Mouse (Mus musculus): ENCODE data around the gene Tshz2. TPM values are rescaled to one million over a fixed set of nuclear protein-coding genes. Genes with fewer than 3 reads are reported as not detected.
A peak's percentile ranks its signal among the peaks of the same experiment; 100 is the strongest.

Gene Tshz2
- polyA plus RNA-seq, 1 experiment from 2014 or later = 3.2 TPM

DNA sequence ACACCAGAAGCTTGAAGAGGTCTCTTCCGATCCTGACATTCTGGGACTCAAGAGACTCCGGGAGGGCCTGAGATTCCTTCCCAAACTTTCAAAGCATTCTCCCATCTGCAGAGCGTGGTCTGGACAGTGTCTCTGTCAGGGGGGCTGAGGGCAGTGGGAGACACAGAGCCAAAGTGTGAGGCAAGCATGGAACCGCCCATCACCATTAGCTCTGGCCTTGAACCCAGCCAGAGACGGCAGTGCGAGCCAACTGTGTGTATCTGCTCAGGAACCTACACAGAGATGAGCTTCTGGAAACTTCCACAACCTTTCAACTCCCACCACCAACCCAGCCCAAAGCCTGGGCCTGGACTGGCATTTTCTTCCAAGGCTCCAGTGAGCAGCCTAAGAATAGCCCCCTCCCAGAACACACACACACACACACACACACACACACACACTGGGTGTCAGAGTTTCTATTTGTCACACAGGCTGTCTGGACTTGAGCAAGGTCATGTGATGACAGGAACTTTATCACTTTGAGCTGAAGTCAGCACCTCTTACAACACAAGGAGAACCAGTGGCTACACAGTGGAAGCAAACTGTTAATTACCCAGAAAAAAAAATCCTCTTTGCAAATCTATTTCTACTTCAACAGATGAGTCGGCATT lies 67.2 kb downstream of the Tshz2 start:
- H3K27ac ChIP-seq (ENCODE audit: low read length) = peak overlapping the region; percentile 79
- no peak overlapping the region for H3K4me3 ChIP-seq (ENCODE audit: low read length)
- 18% methylated on average over 7 of the region's 7 CpGs for WGBS
- H3K9ac ChIP-seq (ENCODE audit: low read length) = peak overlapping the region; percentile 42; the same call in 1 of the 2 replicates
- H3K9me3 ChIP-seq (replicated peaks; ENCODE audit: control insufficient read depth, low read length) = 0 out of 2 replicates have a peak, but pooled peaks cover 2% of the 10 kb centered on the region
- no peaks in the 10 kb centered on the region for H3K36me3 ChIP-seq (ENCODE audit: control insufficient read depth, insufficient read depth)
- H3K4me2 ChIP-seq (ENCODE audit: low read depth, low read length) = peak overlapping the region; percentile 47
- no peaks in the 10 kb centered on the region for H3K27me3 ChIP-seq (ENCODE audit: control insufficient read depth, insufficient read depth, low read length)
- peaks cover 16% of the 10 kb centered on the region for H3K4me1 ChIP-seq (ENCODE audit: control insufficient read depth, insufficient read depth, low read length)
- peak; percentile 87 for ATAC-seq (replicated peaks; ENCODE audit: extremely low read depth, insufficient read depth, low FRiP score)

- Histone ChIP-seq H3K36me3 (ENCODE audit: control insufficient read depth, insufficient read depth) (no peaks in the 10 kb centered on the region), H3K27me3 (ENCODE audit: control insufficient read depth, insufficient read depth, low read length) (no peaks in the 10 kb centered on the region), H3K27ac (ENCODE audit: low read length) (no peak overlapping the region), H3K4me1 (ENCODE audit: control insufficient read depth, insufficient read depth, low read length) (peaks cover 16% of the 10 kb centered on the region), H3K4me3 (ENCODE audit: low read length) (no peak overlapping the region), H3K9me3 (replicated peaks; ENCODE audit: control insufficient read depth, low read length) (0 out of 2 replicates have a peak, but pooled peaks cover 2% of the 10 kb centered on the region), H3K9ac (ENCODE audit: low read length) (no peak overlapping the region), H3K4me2 (ENCODE audit: low read depth, low read length) (no peak overlapping the region)
- 50% methylated on average over 15 of the region's 15 CpGs for WGBS
- no peak for ATAC-seq (replicated peaks; ENCODE audit: extremely low read depth, insufficient read depth, low FRiP score)
Measured at GRCm38 (mm10) chr2:169702725-169703486, 70.1 kb downstream of the Tshz2 start.

DNA sequence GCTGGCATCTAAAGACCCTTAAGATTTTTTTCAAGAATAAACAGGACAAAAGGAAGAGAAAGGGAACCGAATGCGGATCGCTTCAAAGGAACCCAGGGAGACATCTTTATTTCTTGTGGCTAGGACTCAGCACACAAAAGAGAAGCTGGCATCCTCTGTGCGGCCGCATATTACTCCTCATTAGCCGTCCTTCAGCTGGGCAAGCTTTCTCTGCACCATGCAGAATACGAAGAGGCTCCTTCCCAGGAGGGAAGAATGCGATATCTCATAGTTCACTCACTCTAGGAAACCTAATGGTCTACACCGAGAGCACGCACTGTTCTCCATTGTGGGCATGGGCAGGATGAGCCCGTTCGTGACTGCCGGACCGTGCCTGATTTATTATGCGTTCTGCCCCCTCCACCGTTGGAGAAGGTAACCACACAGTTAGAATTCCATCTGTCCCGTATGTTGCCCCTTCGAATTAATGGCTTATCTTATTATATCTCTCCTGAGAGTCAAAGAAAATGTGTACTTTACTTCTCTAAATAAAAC lies 89.0 kb downstream of the Tshz2 start:
- 86% methylated on average over 18 of the region's 18 CpGs for WGBS
- Histone ChIP-seq H3K4me2 (ENCODE audit: low read depth, low read length) (no peak overlapping the region), H3K9ac (ENCODE audit: low read length) (no peak overlapping the region), H3K4me3 (ENCODE audit: low read length) (no peak overlapping the region), H3K36me3 (ENCODE audit: control insufficient read depth, insufficient read depth) (no peaks in the 10 kb centered on the region), H3K9me3 (replicated peaks; ENCODE audit: control insufficient read depth, low read length) (no peaks in the 10 kb centered on the region), H3K27ac (ENCODE audit: low read length) (no peak overlapping the region), H3K27me3 (ENCODE audit: control insufficient read depth, insufficient read depth, low read length) (no peaks in the 10 kb centered on the region), H3K4me1 (ENCODE audit: control insufficient read depth, insufficient read depth, low read length) (0 out of 2 replicates have a peak, but pooled peaks cover 2% of the 10 kb centered on the region)
- ATAC-seq (replicated peaks; ENCODE audit: extremely low read depth, insufficient read depth, low FRiP score) = no peak

DNA sequence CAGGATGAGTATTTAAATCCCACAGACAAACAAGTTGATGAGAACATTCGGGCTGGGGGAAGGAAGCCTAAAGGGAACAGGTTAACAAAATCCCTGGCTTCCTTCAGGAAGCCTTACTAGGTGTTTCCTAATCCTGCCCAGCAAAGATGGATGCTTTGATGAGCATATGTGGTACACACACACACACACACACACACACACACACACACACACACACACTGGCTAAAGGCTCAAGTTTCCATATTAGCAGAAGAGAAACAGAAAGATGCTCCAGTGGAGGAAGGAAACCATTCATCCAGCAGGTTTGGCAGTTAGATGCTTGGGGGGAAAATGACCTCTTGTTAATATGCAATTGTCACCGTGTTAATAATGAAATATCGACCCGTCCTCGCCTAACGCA lies 89.5 kb downstream of the Tshz2 start:
- Histone ChIP-seq H3K4me3 (ENCODE audit: low read length) (no peak overlapping the region), H3K27me3 (ENCODE audit: control insufficient read depth, insufficient read depth, low read length) (no peaks in the 10 kb centered on the region), H3K9ac (ENCODE audit: low read length) (no peak overlapping the region), H3K4me2 (ENCODE audit: low read depth, low read length) (no peak overlapping the region), H3K4me1 (ENCODE audit: control insufficient read depth, insufficient read depth, low read length) (0 out of 2 replicates have a peak, but pooled peaks cover 2% of the 10 kb centered on the region), H3K36me3 (ENCODE audit: control insufficient read depth, insufficient read depth) (no peaks in the 10 kb centered on the region), H3K9me3 (replicated peaks; ENCODE audit: control insufficient read depth, low read length) (no peaks in the 10 kb centered on the region), H3K27ac (ENCODE audit: low read length) (no peak overlapping the region)
- ATAC-seq (replicated peaks; ENCODE audit: extremely low read depth, insufficient read depth, low FRiP score) = no peak
- 77% methylated on average over 6 of the region's 6 CpGs for WGBS

- Histone ChIP-seq H3K36me3 (ENCODE audit: control insufficient read depth, insufficient read depth) (no peaks in the 10 kb centered on the region), H3K9ac (ENCODE audit: low read length) (0 out of 2 replicates have a peak overlapping the region, but pooled peaks have one; percentile 7), H3K4me1 (ENCODE audit: control insufficient read depth, insufficient read depth, low read length) (0 out of 2 replicates have a peak, but pooled peaks cover 4% of the 10 kb centered on the region), H3K4me3 (ENCODE audit: low read length) (no peak overlapping the region), H3K27me3 (ENCODE audit: control insufficient read depth, insufficient read depth, low read length) (no peaks in the 10 kb centered on the region), H3K9me3 (replicated peaks; ENCODE audit: control insufficient read depth, low read length) (no peaks in the 10 kb centered on the region), H3K27ac (ENCODE audit: low read length) (peak overlapping the region; percentile 78), H3K4me2 (ENCODE audit: low read depth, low read length) (peak overlapping the region; percentile 48)
- ATAC-seq (replicated peaks; ENCODE audit: extremely low read depth, insufficient read depth, low FRiP score) = peak; percentile 40; the same call in 1 of the 2 replicates
- WGBS = 34% methylated on average over 24 of the region's 24 CpGs
Measured at GRCm38 (mm10) chr2:169723645-169724462, 91.0 kb downstream of the Tshz2 start.

- Histone ChIP-seq H3K9ac (ENCODE audit: low read length) (no peak overlapping the region), H3K4me3 (ENCODE audit: low read length) (no peak overlapping the region), H3K4me1 (ENCODE audit: control insufficient read depth, insufficient read depth, low read length) (peaks cover 10% of the 10 kb centered on the region), H3K27me3 (ENCODE audit: control insufficient read depth, insufficient read depth, low read length) (no peaks in the 10 kb centered on the region), H3K9me3 (replicated peaks; ENCODE audit: control insufficient read depth, low read length) (no peaks in the 10 kb centered on the region), H3K36me3 (ENCODE audit: control insufficient read depth, insufficient read depth) (no peaks in the 10 kb centered on the region), H3K4me2 (ENCODE audit: low read depth, low read length) (no peak overlapping the region), H3K27ac (ENCODE audit: low read length) (no peak overlapping the region)
- 58% methylated on average over 16 of the region's 16 CpGs for WGBS
- ATAC-seq (replicated peaks; ENCODE audit: extremely low read depth, insufficient read depth, low FRiP score) = no peak
Measured at GRCm38 (mm10) chr2:169728651-169729280, 96.0 kb downstream of the Tshz2 start.

DNA sequence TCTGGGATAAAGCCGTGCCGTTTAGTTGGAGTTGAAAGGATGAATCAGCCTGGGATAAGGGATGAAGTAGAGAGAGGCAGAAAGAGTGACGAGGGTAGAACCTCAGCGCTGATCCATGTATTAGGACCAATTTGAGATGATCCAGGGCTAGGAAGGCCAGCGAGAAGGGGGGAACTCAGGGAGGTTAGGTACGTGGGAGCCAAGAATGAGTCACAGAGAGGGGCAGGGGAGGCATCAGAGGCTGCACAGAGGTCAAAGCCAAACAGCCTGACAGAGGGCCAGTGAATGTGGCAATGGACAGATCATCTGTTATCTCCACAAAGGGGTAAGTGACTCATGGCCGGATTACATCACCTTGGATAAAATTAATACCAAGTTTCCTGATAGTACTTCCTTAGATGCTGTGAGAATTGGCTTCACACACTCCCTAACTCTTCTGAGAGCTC lies 97.8 kb downstream of the Tshz2 start:
- Histone ChIP-seq H3K9me3 (replicated peaks; ENCODE audit: control insufficient read depth, low read length) (no peaks in the 10 kb centered on the region), H3K27me3 (ENCODE audit: control insufficient read depth, insufficient read depth, low read length) (no peaks in the 10 kb centered on the region), H3K4me2 (ENCODE audit: low read depth, low read length) (no peak overlapping the region), H3K27ac (ENCODE audit: low read length) (no peak overlapping the region), H3K4me1 (ENCODE audit: control insufficient read depth, insufficient read depth, low read length) (peaks cover 8% of the 10 kb centered on the region), H3K4me3 (ENCODE audit: low read length) (no peak overlapping the region), H3K36me3 (ENCODE audit: control insufficient read depth, insufficient read depth) (no peaks in the 10 kb centered on the region), H3K9ac (ENCODE audit: low read length) (no peak overlapping the region)
- peak; percentile 60 for ATAC-seq (replicated peaks; ENCODE audit: extremely low read depth, insufficient read depth, low FRiP score)
- 41% methylated on average over 7 of the region's 7 CpGs for WGBS

DNA sequence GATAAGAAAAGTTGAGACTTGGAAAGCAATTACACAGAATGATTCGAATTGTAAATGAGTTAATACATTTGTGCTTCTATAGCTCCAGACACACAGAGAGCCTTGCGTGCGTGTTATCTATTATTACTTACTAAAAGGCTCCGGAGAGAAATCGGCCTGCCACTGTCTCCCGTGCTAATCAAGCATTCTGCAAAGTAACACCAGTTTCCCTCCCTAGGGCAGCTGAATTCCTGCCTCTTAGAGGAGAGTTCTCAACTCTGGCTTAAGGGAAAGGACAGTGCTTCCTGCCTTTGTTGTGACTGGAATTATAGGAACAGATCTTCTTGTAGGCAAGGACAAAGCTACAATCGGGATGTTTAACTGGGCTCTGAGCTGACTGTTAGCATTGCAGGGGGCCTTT lies 101.2 kb downstream of the Tshz2 start:
- no peak overlapping the region for H3K4me2 ChIP-seq (ENCODE audit: low read depth, low read length)
- peak overlapping the region; percentile 54 for H3K27ac ChIP-seq (ENCODE audit: low read length)
- H3K36me3 ChIP-seq (ENCODE audit: control insufficient read depth, insufficient read depth) = no peaks in the 10 kb centered on the region
- no peak overlapping the region for H3K9ac ChIP-seq (ENCODE audit: low read length)
- ATAC-seq (replicated peaks; ENCODE audit: extremely low read depth, insufficient read depth, low FRiP score) = no peak
- no peaks in the 10 kb centered on the region for H3K27me3 ChIP-seq (ENCODE audit: control insufficient read depth, insufficient read depth, low read length)
- H3K9me3 ChIP-seq (replicated peaks; ENCODE audit: control insufficient read depth, low read length) = no peaks in the 10 kb centered on the region
- peaks cover 5% of the 10 kb centered on the region for H3K4me1 ChIP-seq (ENCODE audit: control insufficient read depth, insufficient read depth, low read length)
- no peak overlapping the region for H3K4me3 ChIP-seq (ENCODE audit: low read length)
- WGBS = 53% methylated on average over 7 of the region's 7 CpGs
